Mouse (Mus musculus) midbrain, embryonic 11.5 days (tissue): Measurements from ENCODE around the gene Nfx1. TPM values are rescaled to one million over a fixed set of nuclear protein-coding genes. Genes with fewer than 3 reads are reported as not detected.

ENCODE experiments used
- ATAC-seq: fragments of 200-750 bp; cut with Nextera tagmentation; 2 replicates; pipeline ENCODE4 v1.8.0; 2017; ENCODE audit warnings: moderate TSS enrichment, moderate library complexity; ENCODE audit not compliant: low FRiP score
- DNase-seq: peaks from one replicate; pipeline ENCODE4 v3.0.0; 2015; ENCODE audit warnings: low spot score; ENCODE audit errors: missing footprints
- H3K27ac ChIP-seq: fragments of 300-500 bp; sonication (generic); 2 replicates; pipeline ENCODE4 v1.5.1; 2014; ENCODE audit warnings: low read depth, low read length
- H3K27me3 ChIP-seq: fragments of 300-500 bp; sonication (generic); 2 replicates; pipeline ENCODE4 v1.6.1; 2014; ENCODE audit warnings: mild to moderate bottlenecking, low read length, moderate library complexity, mixed read lengths; ENCODE audit not compliant: control insufficient read depth, insufficient read depth
- H3K36me3 ChIP-seq: fragments of 300-500 bp; sonication (generic); 2 replicates; pipeline ENCODE4 v1.6.1; 2014; ENCODE audit warnings: mild to moderate bottlenecking, low read length, moderate library complexity, mixed read lengths; ENCODE audit not compliant: control insufficient read depth, insufficient read depth
- H3K4me1 ChIP-seq: fragments of 300-500 bp; sonication (generic); 2 replicates; pipeline ENCODE4 v1.6.1; 2014; ENCODE audit warnings: low read length; ENCODE audit not compliant: control insufficient read depth, insufficient read depth
- H3K4me2 ChIP-seq: fragments of 300-500 bp; sonication (generic); 2 replicates; pipeline ENCODE4 v1.6.1; 2014; ENCODE audit warnings: mild to moderate bottlenecking, moderate library complexity
- H3K4me3 ChIP-seq: fragments of 300-500 bp; sonication (generic); 2 replicates; pipeline ENCODE4 v1.5.1; 2014; ENCODE audit warnings: low read depth, low read length
- H3K9ac ChIP-seq: fragments of 300-500 bp; sonication (generic); 2 replicates; pipeline ENCODE4 v1.6.1; 2014; ENCODE audit warnings: low read length
- H3K9me3 ChIP-seq: fragments of 300-500 bp; sonication (generic); 2 replicates; pipeline ENCODE4 v1.6.1; 2016; ENCODE audit warnings: low read length; ENCODE audit not compliant: control insufficient read depth
- WGBS: fragments of 180-500 bp; shearing (Covaris S2); extraction: QIAGEN DNeasy Blood & Tissue Kit; methylation state at CpG from one replicate; pipeline ENCODE4 v1.1.7; 2014; 5-methylcytosine and 5-hydroxymethylcytosine counted together
- polyA plus RNA-seq: library from polyadenylated mRNA; unstranded; fragments of >200 nt; fragmentation: Nextera tagmentation; extraction: Ambion mirVana; gene quantifications from 2 replicates; pipeline ENCODE4 v1.2.1, GENCODE M21; 2014

Gene Nfx1
- polyA plus RNA-seq, 1 experiment from 2014 or later = 89.5 TPM

DNA sequence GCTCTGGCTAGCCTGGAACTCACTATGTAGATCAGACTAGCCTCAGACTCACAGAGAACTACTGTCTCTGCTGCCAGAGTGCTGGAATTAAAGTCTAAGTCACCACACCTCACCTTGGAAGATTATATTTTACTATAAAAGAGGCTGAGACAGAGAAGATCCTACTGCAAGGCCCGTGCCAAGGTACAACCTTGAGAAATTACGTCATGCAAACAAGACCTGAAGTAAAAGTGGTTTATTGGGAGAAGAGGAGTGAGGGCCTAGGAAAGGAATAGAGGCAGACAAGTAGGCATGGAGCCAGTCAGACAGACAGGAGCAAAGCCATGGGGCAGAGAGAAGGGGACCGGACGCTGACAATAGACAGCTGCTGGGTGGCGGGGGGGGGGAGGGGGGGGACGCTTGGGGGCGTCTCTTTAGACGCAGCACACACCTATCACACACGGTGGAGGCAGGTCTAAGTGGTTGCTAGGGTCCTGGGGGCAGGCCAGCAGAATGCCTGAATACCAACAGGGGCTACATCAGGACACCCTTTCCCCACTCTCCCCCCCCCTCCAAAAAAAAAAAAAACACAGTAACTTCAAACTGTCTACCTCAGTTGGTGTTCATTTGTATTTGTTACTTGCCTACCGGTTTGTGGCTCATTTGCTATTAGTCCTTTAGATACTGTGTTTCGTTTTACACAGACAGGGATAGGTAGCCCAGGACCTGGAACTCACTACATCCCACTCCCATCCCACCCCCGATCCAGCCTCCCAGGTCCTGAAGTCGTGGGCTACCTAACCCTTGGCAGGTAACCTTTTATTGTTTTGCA lies 720 bp upstream of the Nfx1 start:
- peak overlapping the region; percentile 93 for H3K4me3 ChIP-seq
- peak overlapping the region; percentile 83 for H3K4me2 ChIP-seq
- peak; percentile 54 for ATAC-seq
- 16% methylated on average over 8 of the region's 13 CpGs for WGBS
- peak overlapping the region; percentile 71 for H3K27ac ChIP-seq
- H3K27me3 ChIP-seq = no peaks in the 10 kb centered on the region
- peak overlapping the region; percentile 85 for H3K9ac ChIP-seq
- H3K36me3 ChIP-seq = no peaks in the 10 kb centered on the region
- no peaks in the 10 kb centered on the region for H3K9me3 ChIP-seq
- DNase-seq = no peak
- H3K4me1 ChIP-seq = peaks cover 5% of the 10 kb centered on the region

DNA sequence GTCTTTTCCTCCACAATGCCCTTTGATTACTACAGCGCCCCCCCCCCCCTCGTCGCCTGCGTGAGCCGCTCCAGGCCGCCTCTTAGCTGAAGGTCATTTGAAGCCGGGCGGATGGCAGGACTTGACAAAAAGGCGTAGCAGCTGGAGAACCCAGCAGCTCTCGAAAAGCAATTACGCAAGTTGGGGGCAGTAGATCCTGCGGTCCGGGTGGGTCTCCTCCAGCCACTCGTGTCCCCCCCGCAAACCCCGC lies 189 bp upstream of the Nfx1 start:
- H3K4me2 ChIP-seq = peak overlapping the region; percentile 83
- H3K9ac ChIP-seq = peak overlapping the region; percentile 85
- ATAC-seq (no peak; the same call in 1 of the 2 replicates), DNase-seq (no peak)
- no peaks in the 10 kb centered on the region for H3K27me3 ChIP-seq
- no peaks in the 10 kb centered on the region for H3K36me3 ChIP-seq
- H3K4me3 ChIP-seq = peak overlapping the region; percentile 93
- peak overlapping the region; percentile 71 for H3K27ac ChIP-seq
- no peaks in the 10 kb centered on the region for H3K9me3 ChIP-seq
- WGBS = 0% methylated on average over 16 of the region's 16 CpGs
- peaks cover 5% of the 10 kb centered on the region for H3K4me1 ChIP-seq

DNA sequence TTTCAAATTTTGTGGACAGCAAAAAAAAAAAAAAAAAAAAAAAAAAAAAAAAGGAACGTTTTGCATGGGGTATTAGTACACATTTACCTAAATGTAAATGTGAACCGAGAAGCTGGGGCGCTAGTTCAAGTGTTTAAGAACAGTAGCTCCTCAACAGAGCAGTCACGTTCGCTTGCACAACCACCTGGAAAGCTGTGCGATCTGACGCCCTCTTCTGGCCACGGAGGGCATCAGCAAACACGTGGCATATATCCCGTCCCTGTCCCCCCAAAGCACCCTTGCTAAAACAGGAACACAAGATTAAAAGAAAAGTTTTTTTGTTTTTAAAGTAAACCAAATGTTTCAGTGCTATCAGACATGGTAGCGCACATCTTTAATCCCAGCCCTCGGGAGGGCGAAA lies 1.0 kb downstream of the Nfx1 start:
- peak overlapping the region; percentile 83 for H3K4me2 ChIP-seq
- no peak overlapping the region for H3K27ac ChIP-seq
- DNase-seq = peak; percentile 89
- peaks cover 5% of the 10 kb centered on the region for H3K4me1 ChIP-seq
- peak overlapping the region; percentile 93 for H3K4me3 ChIP-seq
- no peaks in the 10 kb centered on the region for H3K9me3 ChIP-seq
- H3K9ac ChIP-seq = peak overlapping the region; percentile 85; the same call in 1 of the 2 replicates
- H3K27me3 ChIP-seq = no peaks in the 10 kb centered on the region
- WGBS = 27% methylated on average over 13 of the region's 13 CpGs
- 0 out of 2 replicates have a peak, but pooled peaks cover 2% of the 10 kb centered on the region for H3K36me3 ChIP-seq
- ATAC-seq = no peak

DNA sequence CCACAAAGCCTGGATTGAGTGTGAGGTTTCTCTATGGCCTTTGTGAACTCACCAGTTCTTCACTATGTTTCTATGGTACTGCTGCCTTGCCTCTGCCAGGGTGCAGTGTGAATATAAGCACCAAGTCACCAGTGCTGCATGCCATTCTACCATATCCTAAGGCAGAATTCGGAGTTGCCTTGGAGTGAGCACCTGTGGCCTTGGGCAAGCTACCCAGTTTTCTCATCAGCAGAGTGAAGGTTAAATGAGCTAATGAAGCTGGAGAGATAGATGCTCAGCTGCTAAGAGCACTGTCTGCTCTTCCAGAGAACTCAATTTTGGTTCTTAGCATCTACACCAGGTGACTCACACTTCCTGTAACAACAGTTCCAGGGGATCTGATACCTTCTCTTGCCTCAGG lies 3.3 kb downstream of the Nfx1 start:
- DNase-seq = no peak
- Histone ChIP-seq H3K4me2 (no peak overlapping the region), H3K4me1 (peaks cover 5% of the 10 kb centered on the region), H3K27ac (no peak overlapping the region), H3K27me3 (no peaks in the 10 kb centered on the region), H3K36me3 (peaks cover 10% of the 10 kb centered on the region; the same call in 1 of the 2 replicates), H3K9ac (no peak overlapping the region), H3K9me3 (no peaks in the 10 kb centered on the region), H3K4me3 (no peak overlapping the region)
- no peak for ATAC-seq
- 91% methylated on average over 1 of the region's 1 CpGs for WGBS

DNA sequence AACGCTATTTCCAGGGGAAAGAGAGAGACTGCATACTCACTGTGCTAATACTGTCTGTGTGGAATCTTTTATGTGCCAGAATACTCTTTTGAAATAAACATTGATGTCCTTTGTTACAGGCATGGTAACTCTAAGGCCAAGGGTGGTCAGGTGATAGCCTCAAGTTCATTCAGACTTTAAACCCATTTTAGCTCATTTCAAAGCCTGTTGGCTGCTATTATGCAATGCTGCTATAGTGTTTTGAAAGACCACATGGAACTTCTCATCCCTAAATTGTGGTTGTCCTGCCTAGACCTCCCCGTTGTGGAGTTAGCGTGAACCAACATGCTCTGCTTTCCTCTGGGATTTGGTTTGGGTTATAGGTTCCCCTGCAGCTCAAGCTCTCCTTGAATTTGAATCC lies 5.0 kb downstream of the Nfx1 start:
- ATAC-seq (no peak), DNase-seq (no peak)
- H3K4me1 ChIP-seq = no peaks in the 10 kb centered on the region
- peaks cover 10% of the 10 kb centered on the region; the same call in 1 of the 2 replicates for H3K36me3 ChIP-seq
- H3K9me3 ChIP-seq = no peaks in the 10 kb centered on the region
- H3K27ac ChIP-seq = no peak overlapping the region
- no peaks in the 10 kb centered on the region for H3K27me3 ChIP-seq
- H3K9ac ChIP-seq = no peak overlapping the region
- no peak overlapping the region for H3K4me3 ChIP-seq
- no peak overlapping the region for H3K4me2 ChIP-seq
- WGBS = 97% methylated on average over 3 of the region's 3 CpGs

DNA sequence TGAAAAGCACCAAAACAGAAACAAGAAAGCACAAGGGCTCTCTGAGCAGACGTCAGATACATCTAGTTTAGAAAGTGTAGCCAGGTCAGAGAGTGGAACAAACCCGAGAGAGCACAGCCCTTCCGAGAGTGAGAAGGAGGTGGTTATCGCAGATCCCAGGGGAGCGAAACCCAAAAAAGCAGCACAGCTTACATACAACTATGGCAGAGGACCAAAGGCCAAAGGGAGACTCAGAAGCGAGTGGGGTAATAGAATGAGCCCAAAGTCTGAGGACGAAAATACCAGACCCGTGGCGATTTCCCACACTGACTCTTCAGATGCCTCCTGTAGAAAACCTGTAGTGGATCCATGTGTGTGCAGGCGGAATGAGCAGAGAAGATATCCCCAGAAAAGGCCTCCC lies 5.9 kb downstream of the Nfx1 start:
- WGBS = 93% methylated on average over 10 of the region's 10 CpGs
- Histone ChIP-seq H3K4me1 (no peaks in the 10 kb centered on the region), H3K9ac (no peak overlapping the region), H3K4me2 (no peak overlapping the region), H3K36me3 (peaks cover 10% of the 10 kb centered on the region; the same call in 1 of the 2 replicates), H3K9me3 (no peaks in the 10 kb centered on the region), H3K4me3 (no peak overlapping the region), H3K27me3 (no peaks in the 10 kb centered on the region), H3K27ac (no peak overlapping the region)
- no peak for DNase-seq
- no peak for ATAC-seq

DNA sequence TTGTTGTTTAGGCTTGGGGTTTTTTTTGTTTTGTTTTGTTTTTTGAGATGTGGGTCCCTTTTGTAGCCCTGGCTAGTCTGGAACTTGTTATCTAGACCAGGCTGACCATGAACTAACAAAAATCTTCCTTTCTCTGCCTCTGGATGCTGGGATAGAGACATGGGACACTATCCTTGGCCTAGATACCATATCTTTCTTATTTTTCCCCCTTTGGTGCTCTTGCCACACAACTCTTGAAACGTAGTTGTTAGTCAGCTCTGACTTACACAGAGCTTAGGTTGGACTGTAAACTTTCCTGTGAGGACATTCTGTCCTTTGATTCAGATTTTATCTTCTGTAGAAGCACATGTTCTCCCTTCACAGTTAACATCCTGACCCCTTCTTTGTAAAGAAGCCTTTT lies 8.7 kb downstream of the Nfx1 start:
- DNase-seq = no peak
- peaks cover 10% of the 10 kb centered on the region; the same call in 1 of the 2 replicates for H3K36me3 ChIP-seq
- no peaks in the 10 kb centered on the region for H3K27me3 ChIP-seq
- ATAC-seq = no peak
- H3K4me1 ChIP-seq = no peaks in the 10 kb centered on the region
- no peak overlapping the region for H3K9ac ChIP-seq
- H3K4me3 ChIP-seq = no peak overlapping the region
- no peak overlapping the region for H3K4me2 ChIP-seq
- H3K27ac ChIP-seq = no peak overlapping the region
- no peaks in the 10 kb centered on the region for H3K9me3 ChIP-seq
- WGBS = 91% methylated on average over 1 of the region's 1 CpGs

DNA sequence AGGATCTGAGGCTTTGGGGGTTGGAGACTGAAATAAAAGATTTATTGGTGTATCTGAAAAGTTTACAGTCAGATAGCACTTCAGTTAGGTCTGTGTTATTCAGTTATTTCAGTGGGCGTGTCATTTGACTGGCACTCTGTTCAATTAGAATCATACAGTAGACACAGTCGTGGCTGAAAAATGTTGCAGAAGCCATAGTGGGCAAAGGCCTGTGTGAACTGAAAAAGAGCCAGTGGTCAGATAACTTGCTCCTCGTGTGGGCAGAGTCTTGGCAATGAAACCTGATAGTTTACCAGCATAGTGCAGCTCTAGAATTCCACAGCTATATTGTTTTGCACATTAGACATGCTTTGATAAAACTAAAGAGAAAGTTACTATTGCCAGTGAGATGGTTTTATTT lies 11.8 kb downstream of the Nfx1 start:
- no peak for ATAC-seq
- Histone ChIP-seq H3K4me1 (no peaks in the 10 kb centered on the region), H3K27me3 (no peaks in the 10 kb centered on the region), H3K9ac (no peak overlapping the region), H3K36me3 (peaks cover 9% of the 10 kb centered on the region; the same call in 1 of the 2 replicates), H3K4me3 (no peak overlapping the region), H3K4me2 (no peak overlapping the region), H3K27ac (no peak overlapping the region), H3K9me3 (no peaks in the 10 kb centered on the region)
- WGBS = 85% methylated on average over 3 of the region's 3 CpGs
- DNase-seq = no peak

DNA sequence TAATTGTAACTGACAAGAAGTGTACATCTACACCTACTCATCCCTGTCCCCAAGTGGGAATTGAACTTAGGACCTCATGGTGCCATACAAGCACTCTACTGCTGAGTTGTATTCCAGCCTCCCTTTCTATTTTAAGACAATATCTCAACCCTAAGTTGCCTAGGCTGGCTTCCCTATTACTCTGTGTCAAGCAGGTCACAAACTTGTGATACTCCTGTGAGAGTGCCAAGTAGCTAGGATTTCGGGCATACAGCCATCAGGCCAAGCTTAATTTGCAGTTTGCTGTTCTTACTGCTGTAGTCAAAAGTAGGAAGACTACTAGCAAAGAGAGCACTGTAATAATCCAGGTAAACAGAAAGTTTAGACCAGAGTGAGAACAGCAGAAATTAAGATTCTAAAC lies 13.0 kb downstream of the Nfx1 start:
- Histone ChIP-seq H3K36me3 (peaks cover 8% of the 10 kb centered on the region; the same call in 1 of the 2 replicates), H3K9ac (no peak overlapping the region), H3K27me3 (no peaks in the 10 kb centered on the region), H3K4me2 (no peak overlapping the region), H3K27ac (no peak overlapping the region), H3K9me3 (no peaks in the 10 kb centered on the region), H3K4me3 (no peak overlapping the region), H3K4me1 (no peaks in the 10 kb centered on the region)
- 95% methylated on average over 1 of the region's 1 CpGs for WGBS
- DNase-seq (no peak), ATAC-seq (no peak)
